Mouse (Mus musculus) liver, embryonic 14.5 days (tissue): ENCODE results near the gene Dlgap4.

Experiments used
- CTCF ChIP-seq: IDR thresholded peaks from 2 replicates; pipeline ENCODE4 v1.5.1; 2016; ENCODE audit warnings: antibody characterized with exemption, low read depth, control low read depth
- EP300 ChIP-seq: IDR thresholded peaks from 2 replicates; pipeline ENCODE4 v1.6.1; 2016; ENCODE audit warnings: antibody characterized with exemption, low read depth

- peak; percentile 52 for TF ChIP-seq CTCF
- TF ChIP-seq EP300, result no peak
These were observed 29.2 kb upstream of the Dlgap4 start for GRCm38 (mm10) chr2:156584154-156584796.
